Mouse (Mus musculus) cerebellum, adult 2 months (tissue): ENCODE data around the gene Slc25a26. TPM values are rescaled to one million over a fixed set of nuclear protein-coding genes. Genes with fewer than 3 reads are reported as not detected.
"Not testable (repeated sequence)": the region's sequence is repeated elsewhere in the genome, so short reads cannot be mapped to it uniquely, and the experiment has no call there.

ENCODE experiments used
- DNase-seq, 2 experiments: peaks; one replicate each; pipeline ENCODE4 v3.0.0; 2021
- H3K27ac ChIP-seq: fragments of 200-500 bp; 2 replicates; pipeline ENCODE4 v1.5.1; 2012; ENCODE audit warnings: low read length, control low read depth, inconsistent platforms; ENCODE audit not compliant: insufficient read depth
- H3K27me3 ChIP-seq: fragments of 200-500 bp; 2 replicates; pipeline ENCODE4 v1.6.1; 2012; ENCODE audit warnings: inconsistent platforms, mild to moderate bottlenecking, low read length, moderate library complexity; ENCODE audit not compliant: control insufficient read depth, insufficient read depth
- H3K4me1 ChIP-seq: fragments of 200-500 bp; 2 replicates; pipeline ENCODE4 v1.6.1; 2011; ENCODE audit warnings: low read length; ENCODE audit not compliant: control insufficient read depth, insufficient read depth
- H3K4me3 ChIP-seq: fragments of 200-500 bp; replicated peaks from 2 replicates; pipeline ENCODE3; 2011; ENCODE audit warnings: mild to moderate bottlenecking, low read depth, low read length, control low read depth; ENCODE audit not compliant: insufficient read depth
- CTCF ChIP-seq: fragments of 200-500 bp; IDR thresholded peaks from 2 replicates; pipeline ENCODE4 v1.5.1; 2011; ENCODE audit warnings: low read depth, mild to moderate bottlenecking, control low read depth, low read length, moderate library complexity, borderline replicate concordance; ENCODE audit not compliant: insufficient read depth
- POLR2A ChIP-seq: fragments of 200-500 bp; IDR thresholded peaks from 2 replicates; pipeline ENCODE4 v1.6.1; 2011; ENCODE audit warnings: low read length, control low read depth, borderline replicate concordance; ENCODE audit not compliant: insufficient read depth
- WGBS: fragments of 180-500 bp; shearing (Covaris S2); methylation state at CpG from one replicate; pipeline ENCODE4 v1.1.7; 2018; 5-methylcytosine and 5-hydroxymethylcytosine counted together
- polyA plus RNA-seq: library from polyadenylated mRNA; depleted of rRNA; stranded (reverse); fragments of >200 nt; gene quantifications from 2 replicates; pipeline ENCODE4 v1.2.3, GENCODE M21; 2012

The Slc25a26 gene
- polyA plus RNA-seq, 1 experiment = 17.3 TPM

- 51% methylated on average over 6 of the region's 6 CpGs for WGBS
- Histone ChIP-seq H3K27ac (no peak overlapping the region), H3K27me3 (no peaks in the 10 kb centered on the region), H3K4me1 (no peaks in the 10 kb centered on the region), H3K4me3 (no peak overlapping the region)
- TF ChIP-seq CTCF = no peak
- no peak for TF ChIP-seq POLR2A
- no peak for DNase-seq
Observed at GRCm38 (mm10) chr6:94541133-94541532, 41.0 kb downstream of the Slc25a26 start.

- no peak for DNase-seq
- TF ChIP-seq POLR2A (no peak), CTCF (no peak)
- WGBS = 81% methylated on average over 7 of the region's 7 CpGs
- no peak overlapping the region for H3K27ac ChIP-seq
- H3K27me3 ChIP-seq = no peaks in the 10 kb centered on the region
- H3K4me3 ChIP-seq = no peak overlapping the region
- H3K4me1 ChIP-seq = no peaks in the 10 kb centered on the region
Observed at GRCm38 (mm10) chr6:94541854-94542253, 41.7 kb downstream of the Slc25a26 start.

- peak; percentile 40 to 48 for DNase-seq
- Histone ChIP-seq H3K27ac (no peak overlapping the region), H3K4me1 (no peaks in the 10 kb centered on the region), H3K27me3 (no peaks in the 10 kb centered on the region), H3K4me3 (no peak overlapping the region)
- no peak for TF ChIP-seq POLR2A
- TF ChIP-seq CTCF = peak; percentile 61
- WGBS = 64% methylated on average over 5 of the region's 5 CpGs
Observed at GRCm38 (mm10) chr6:94543902-94544840, 44.0 kb downstream of the Slc25a26 start.

GRCm38 (mm10) chr6:94547239-94547638 is 47.1 kb downstream of the Slc25a26 start:
- no peak for TF ChIP-seq CTCF
- TF ChIP-seq POLR2A = no peak
- no peak overlapping the region for H3K27ac ChIP-seq
- 58% methylated on average over 4 of the region's 4 CpGs for WGBS
- no peaks in the 10 kb centered on the region for H3K27me3 ChIP-seq
- no peak overlapping the region for H3K4me3 ChIP-seq
- no peak for DNase-seq
- no peaks in the 10 kb centered on the region for H3K4me1 ChIP-seq

GRCm38 (mm10) chr6:94550298-94550697 is 50.2 kb downstream of the Slc25a26 start:
- TF ChIP-seq POLR2A (no peak), CTCF (no peak)
- DNase-seq = peak; percentile 46 to 62
- no peaks in the 10 kb centered on the region; the same call in 1 of the 2 replicates for H3K4me1 ChIP-seq
- H3K27ac ChIP-seq = no peak overlapping the region
- WGBS = 25% methylated on average over 6 of the region's 6 CpGs
- no peaks in the 10 kb centered on the region for H3K27me3 ChIP-seq
- no peak overlapping the region for H3K4me3 ChIP-seq

GRCm38 (mm10) chr6:94550851-94551250 is 50.7 kb downstream of the Slc25a26 start:
- Histone ChIP-seq H3K4me3 (no peak overlapping the region), H3K4me1 (no peaks in the 10 kb centered on the region; the same call in 1 of the 2 replicates), H3K27ac (no peak overlapping the region), H3K27me3 (no peaks in the 10 kb centered on the region)
- no peak for TF ChIP-seq CTCF
- TF ChIP-seq POLR2A = no peak
- no peak for DNase-seq
- WGBS = 84% methylated on average over 7 of the region's 7 CpGs

- Histone ChIP-seq H3K27ac (no peak overlapping the region), H3K4me1 (no peaks in the 10 kb centered on the region; the same call in 1 of the 2 replicates), H3K27me3 (no peaks in the 10 kb centered on the region), H3K4me3 (no peak overlapping the region)
- peak in 1 of 2 experiments; percentile 22 for DNase-seq
- TF ChIP-seq POLR2A = no peak
- 60% methylated on average over 5 of the region's 5 CpGs for WGBS
Observed at GRCm38 (mm10) chr6:94553085-94553484, 53.0 kb downstream of the Slc25a26 start.

GRCm38 (mm10) chr6:94558603-94559002 is 58.5 kb downstream of the Slc25a26 start:
- not testable (repeated sequence) for H3K27ac ChIP-seq, H3K4me3 ChIP-seq, H3K27me3 ChIP-seq, DNase-seq, H3K4me1 ChIP-seq
- 93% methylated on average over 1 of the region's 1 CpGs for WGBS
